11 mouse cellular contexts compared by ENCODE assay signal in genomic region chr13:36084701-36085100, GRCm38 (mm10).
"Had no signal": no experiment of that assay in that cellular context is flagged by ENCODE, and none has a peak within 500 bp of the region (broad histone marks: within the 10 kb centered on the region; RNA-seq: fewer than 3 reads in every experiment).

No protein-coding gene starts in this region.

- DNase-seq: kidney, adult 2 months; kidney, postnatal 25 days; layer of hippocampus, adult 9-11 months; lung, adult 2 months; lung, postnatal 14 days; lung, postnatal 4 days; midbrain, embryonic 14.5 days; right cerebral cortex, postnatal 25 days; spleen, adult 18-20 months; thymus, adult 18-20 months; thymus, postnatal 36 days had no signal
